Mouse (Mus musculus): ENCODE results near the gene Pik3ip1.

GRCm38 (mm10) chr11:3336602-3337001 is 6.4 kb downstream of the Pik3ip1 start:
- TF ChIP-seq CTCF (IDR thresholded peaks at IDR 0.05; ENCODE audit: low read depth), result no peak
- no peak for TF ChIP-seq EP300 (IDR thresholded peaks at IDR 0.05; ENCODE audit: low read depth)
